8 mouse cellular contexts compared by ENCODE assay signal in the genomic region with DNA sequence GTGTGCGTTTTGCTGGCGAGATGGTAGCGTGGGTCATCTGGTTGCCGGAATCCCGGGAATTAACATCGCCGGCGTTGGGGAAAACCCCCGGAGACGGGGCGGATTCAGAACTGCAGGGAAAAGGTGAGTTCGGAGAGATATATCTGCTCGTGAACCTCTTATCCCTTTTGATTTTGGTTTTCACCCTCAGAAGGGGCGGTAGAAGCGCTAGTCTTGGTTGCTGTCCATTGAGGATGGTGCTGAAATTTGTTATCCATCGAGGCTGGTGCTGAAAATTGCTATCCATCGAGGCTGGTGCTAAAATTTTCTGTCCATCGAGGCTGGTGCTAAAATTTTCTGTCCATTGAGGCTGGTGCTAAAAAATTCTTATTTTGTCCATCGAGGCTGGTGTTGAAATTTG. TPM values are rescaled to one million over a fixed set of nuclear protein-coding genes. Genes with fewer than 3 reads are reported as not detected.
DNase-seq lines count a peak whose midpoint lies in the region; ATAC-seq lines count a peak whose summit lies in the region.
"Not testable (repeated sequence)": the region's sequence is repeated elsewhere in the genome, so short reads cannot be mapped to it uniquely, and the experiment has no call there.
"Had no signal": no experiment of that assay in that cellular context is flagged by ENCODE, and none has a peak within 500 bp of the region (broad histone marks: within the 10 kb centered on the region; RNA-seq: fewer than 3 reads in every experiment).

No protein-coding gene starts in this region.

- not testable (repeated sequence) for H3K27ac ChIP-seq in embryonic facial prominence, embryonic 14.5 days (replicated peaks; ENCODE audit: low read depth, low read length); liver, embryonic 13.5 days

- ATAC-seq in embryonic facial prominence, embryonic 14.5 days (ENCODE audit: low read depth); liver, embryonic 13.5 days (ENCODE audit: low read depth): not testable (repeated sequence)

- WGBS in embryonic facial prominence, embryonic 14.5 days = 48% methylated on average over 17 of the region's 19 CpGs
- 37% methylated on average over 19 of the region's 19 CpGs for WGBS in liver, embryonic 13.5 days (ENCODE audit: insufficient replicate concordance)

- not testable (repeated sequence) for H3K36me3 ChIP-seq in embryonic facial prominence, embryonic 14.5 days (ENCODE audit: control insufficient read depth, insufficient read depth, low read length); liver, embryonic 13.5 days

- H3K4me3 ChIP-seq in embryonic facial prominence, embryonic 14.5 days (ENCODE audit: low read depth, low read length); liver, embryonic 13.5 days (replicated peaks): not testable (repeated sequence)

- H3K4me1 ChIP-seq in embryonic facial prominence, embryonic 14.5 days (ENCODE audit: control insufficient read depth, insufficient read depth, low read length); liver, embryonic 13.5 days (replicated peaks): not testable (repeated sequence)

- DNase-seq in CD4-positive, CD25-positive, alpha-beta regulatory T cell, adult 2 months (ENCODE audit: low read depth, low spot score) = peak; percentile 1
- DNase-seq in NIH3T3 (ENCODE audit: low read depth) = peak; percentile 58
- peak; percentile 10 for DNase-seq in c-Kit-positive CD71-positive TER-119-positive erythroid progenitor cells, embryonic 14.5 days (ENCODE audit: low spot score)
- peak; percentile 34 for DNase-seq in embryonic facial prominence, embryonic 14.5 days (ENCODE audit: low spot score)
- DNase-seq in hindlimb bud, embryonic 11.5 days (ENCODE audit: extremely low spot score, low read depth, low spot score) = peak; percentile 12
- DNase-seq in liver, embryonic 13.5 days = peak; percentile 6
- DNase-seq in retina, embryonic 14.5 days (ENCODE audit: low spot score) = peak; percentile 26

- H3K4me2 ChIP-seq in embryonic facial prominence, embryonic 14.5 days (ENCODE audit: low read depth, low read length); liver, embryonic 13.5 days: not testable (repeated sequence)

- H3K27me3 ChIP-seq in embryonic facial prominence, embryonic 14.5 days (replicated peaks; ENCODE audit: control insufficient read depth, insufficient read depth, low read length); liver, embryonic 13.5 days: not testable (repeated sequence)

- H3K9ac ChIP-seq in embryonic facial prominence, embryonic 14.5 days (ENCODE audit: low read depth, low read length); liver, embryonic 13.5 days: not testable (repeated sequence)

- not testable (repeated sequence) for H3K9me3 ChIP-seq in embryonic facial prominence, embryonic 14.5 days (ENCODE audit: control insufficient read depth, low read length); liver, embryonic 13.5 days (replicated peaks)

RNA-seq across cellular contexts. Expression of gene Zfp820, which starts 44.2 kb away (rescaled TPM):
- polyA plus RNA-seq in embryonic facial prominence, embryonic 14.5 days (2014; fragmentation: Nextera tagmentation; extraction: Ambion mirVana) = 7.9 and 9.2 TPM in 2 replicates
- polyA plus RNA-seq in liver, embryonic 13.5 days (2015; fragmentation: Nextera tagmentation; extraction: Ambion mirVana) = 1.9 and 2.1 TPM in 2 replicates
- polyA plus RNA-seq: erythroblast, embryonic 14.5 days had no signal

Comparison
In these comparisons a context has a peak if more than half of its experiments do, and no peak if none do; other contexts are left out.
1. DNase-seq: peak in every context shown above with its lines; median percentile 58 in NIH3T3; 34 in embryonic facial prominence, embryonic 14.5 days; 26 in retina, embryonic 14.5 days; 12 in hindlimb bud, embryonic 11.5 days; 10 in c-Kit-positive CD71-positive TER-119-positive erythroid progenitor cells, embryonic 14.5 days; 6 in liver, embryonic 13.5 days; 1 in CD4-positive, CD25-positive, alpha-beta regulatory T cell, adult 2 months.